ENCODE assay signal across 10 mouse cellular contexts in genomic region chr5:124247296-124247695, GRCm38 (mm10). TPM values are rescaled to one million over a fixed set of nuclear protein-coding genes. Genes with fewer than 3 reads are reported as not detected.
DNase-seq lines count a peak whose midpoint lies in the region; ATAC-seq lines count a peak whose summit lies in the region.
"Had no signal": no experiment of that assay in that cellular context is flagged by ENCODE, and none has a peak within 500 bp of the region (broad histone marks: within the 10 kb centered on the region; RNA-seq: fewer than 3 reads in every experiment).

No protein-coding gene starts in this region.

- no peaks in the 10 kb centered on the region for H3K9me3 ChIP-seq in embryonic facial prominence, embryonic 15.5 days (replicated peaks)
- H3K9me3 ChIP-seq in embryonic facial prominence, embryonic 10.5 days: no peaks in the 10 kb centered on the region
- H3K9me3 ChIP-seq in intestine, embryonic 14.5 days (ENCODE audit: control insufficient read depth, low read length): no peaks in the 10 kb centered on the region
- no peaks in the 10 kb centered on the region for H3K9me3 ChIP-seq in intestine, embryonic 16.5 days (ENCODE audit: control insufficient read depth, low read length)
- no peaks in the 10 kb centered on the region for H3K9me3 ChIP-seq in neural tube, embryonic 11.5 days (ENCODE audit: control insufficient read depth, low read length)
- H3K9me3 ChIP-seq: G1E; stomach, embryonic 15.5 days had no signal

- no peaks in the 10 kb centered on the region for H3K27me3 ChIP-seq in embryonic facial prominence, embryonic 15.5 days
- H3K27me3 ChIP-seq in embryonic facial prominence, embryonic 10.5 days (replicated peaks; ENCODE audit: low read depth, poor library complexity, severe bottlenecking): peaks cover 5% of the 10 kb centered on the region; the same call in 1 of the 2 replicates
- no peaks in the 10 kb centered on the region for H3K27me3 ChIP-seq in intestine, embryonic 14.5 days (replicated peaks; ENCODE audit: control insufficient read depth, insufficient read depth, low read length)
- no peaks in the 10 kb centered on the region for H3K27me3 ChIP-seq in intestine, embryonic 16.5 days (replicated peaks; ENCODE audit: control insufficient read depth, insufficient read depth, low read length)
- no peaks in the 10 kb centered on the region for H3K27me3 ChIP-seq in neural tube, embryonic 11.5 days (ENCODE audit: control insufficient read depth, insufficient read depth, low read length)
- H3K27me3 ChIP-seq: stomach, embryonic 15.5 days had no signal

- H3K9ac ChIP-seq in embryonic facial prominence, embryonic 15.5 days: no peak overlapping the region
- H3K9ac ChIP-seq in intestine, embryonic 14.5 days (ENCODE audit: low read length): no peak overlapping the region
- no peak overlapping the region for H3K9ac ChIP-seq in intestine, embryonic 16.5 days (ENCODE audit: low read depth, low read length)
- no peak overlapping the region for H3K9ac ChIP-seq in neural tube, embryonic 11.5 days (ENCODE audit: low read length)
- H3K9ac ChIP-seq: stomach, embryonic 15.5 days had no signal

- H3K4me2 ChIP-seq in embryonic facial prominence, embryonic 15.5 days (replicated peaks): no peak overlapping the region
- peak overlapping the region; percentile 81 for H3K4me2 ChIP-seq in intestine, embryonic 14.5 days (ENCODE audit: low read length)
- no peak overlapping the region for H3K4me2 ChIP-seq in intestine, embryonic 16.5 days (ENCODE audit: low read depth, low read length)
- 0 out of 2 replicates have a peak overlapping the region, but pooled peaks have one; percentile 6 for H3K4me2 ChIP-seq in neural tube, embryonic 11.5 days (ENCODE audit: low read depth)

- H3K4me3 ChIP-seq in embryonic facial prominence, embryonic 15.5 days (replicated peaks): 0 out of 2 replicates have a peak overlapping the region, but pooled peaks have one; percentile 62
- no peak overlapping the region for H3K4me3 ChIP-seq in embryonic facial prominence, embryonic 10.5 days
- no peak overlapping the region for H3K4me3 ChIP-seq in intestine, embryonic 14.5 days (ENCODE audit: low read depth, low read length)
- H3K4me3 ChIP-seq in intestine, embryonic 16.5 days (ENCODE audit: low read length): no peak overlapping the region
- no peak overlapping the region for H3K4me3 ChIP-seq in neural tube, embryonic 11.5 days (ENCODE audit: low read depth, low read length)

- ATAC-seq in embryonic facial prominence, embryonic 15.5 days (ENCODE audit: insufficient number of reproducible peaks, low FRiP score, low TSS enrichment, low read depth): no peak
- ATAC-seq in intestine, embryonic 14.5 days (replicated peaks; ENCODE audit: low FRiP score, low TSS enrichment, low read depth): no peak
- no peak for ATAC-seq in intestine, embryonic 16.5 days
- ATAC-seq in neural tube, embryonic 11.5 days (ENCODE audit: insufficient read depth, low FRiP score, low TSS enrichment): no peak

- no peak for DNase-seq in embryonic facial prominence, embryonic 10.5 days (ENCODE audit: low spot score)
- no peak for DNase-seq in intestine, embryonic 14.5 days (ENCODE audit: low spot score)
- no peak for DNase-seq in neural tube, embryonic 11.5 days (ENCODE audit: low spot score)
- no peak for DNase-seq in neural tube, embryonic 10.5 days (ENCODE audit: extremely low spot score, low spot score)
- DNase-seq in retina, embryonic 14.5 days (ENCODE audit: low spot score): peak; percentile 51
- DNase-seq in thymus, postnatal 25 days: no peak

- H3K36me3 ChIP-seq in embryonic facial prominence, embryonic 15.5 days: peaks cover 11% of the 10 kb centered on the region
- H3K36me3 ChIP-seq in embryonic facial prominence, embryonic 10.5 days (replicated peaks): peaks cover 40% of the 10 kb centered on the region
- H3K36me3 ChIP-seq in intestine, embryonic 14.5 days (ENCODE audit: control insufficient read depth, insufficient read depth, low read length): peaks cover 13% of the 10 kb centered on the region; the same call in 1 of the 2 replicates
- no peaks in the 10 kb centered on the region for H3K36me3 ChIP-seq in intestine, embryonic 16.5 days (ENCODE audit: control insufficient read depth, insufficient read depth, low read length)
- H3K36me3 ChIP-seq in neural tube, embryonic 11.5 days (ENCODE audit: control insufficient read depth, insufficient read depth, low read length): no peaks in the 10 kb centered on the region; the same call in 1 of the 2 replicates
- H3K36me3 ChIP-seq: stomach, embryonic 15.5 days had no signal

- no peak overlapping the region for H3K27ac ChIP-seq in embryonic facial prominence, embryonic 15.5 days (replicated peaks)
- H3K27ac ChIP-seq in embryonic facial prominence, embryonic 10.5 days (replicated peaks): no peak overlapping the region
- H3K27ac ChIP-seq in intestine, embryonic 14.5 days (ENCODE audit: low read depth): 0 out of 2 replicates have a peak overlapping the region, but pooled peaks have one; percentile 16
- no peak overlapping the region for H3K27ac ChIP-seq in intestine, embryonic 16.5 days (ENCODE audit: low read length)
- 0 out of 2 replicates have a peak overlapping the region, but pooled peaks have one; percentile 11 for H3K27ac ChIP-seq in neural tube, embryonic 11.5 days (ENCODE audit: low read depth, low read length)
- H3K27ac ChIP-seq: stomach, embryonic 15.5 days had no signal

- 43% methylated on average over 7 of the region's 7 CpGs for WGBS in embryonic facial prominence, embryonic 15.5 days
- 37% methylated on average over 7 of the region's 7 CpGs for WGBS in embryonic facial prominence, embryonic 10.5 days
- 38% methylated on average over 7 of the region's 7 CpGs for WGBS in intestine, embryonic 14.5 days
- whole genome bisulfite sequencing in intestine, embryonic 16.5 days: 49% methylated on average over 7 of the region's 7 CpGs
- WGBS in neural tube, embryonic 11.5 days: 47% methylated on average over 7 of the region's 7 CpGs

- H3K4me1 ChIP-seq in embryonic facial prominence, embryonic 15.5 days: peaks cover 28% of the 10 kb centered on the region
- peaks cover 40% of the 10 kb centered on the region for H3K4me1 ChIP-seq in embryonic facial prominence, embryonic 10.5 days
- peaks cover 22% of the 10 kb centered on the region for H3K4me1 ChIP-seq in intestine, embryonic 14.5 days (replicated peaks; ENCODE audit: control insufficient read depth, insufficient read depth, low read length)
- H3K4me1 ChIP-seq in intestine, embryonic 16.5 days (ENCODE audit: control insufficient read depth, insufficient read depth, low read length): peaks cover 7% of the 10 kb centered on the region; the same call in 1 of the 2 replicates
- peaks cover 3% of the 10 kb centered on the region; the same call in 1 of the 2 replicates for H3K4me1 ChIP-seq in neural tube, embryonic 11.5 days (ENCODE audit: control insufficient read depth, insufficient read depth, low read length)

RNA-seq across cellular contexts. Expression of gene Pitpnm2, which starts 2.3 kb away (rescaled TPM):
- polyA plus RNA-seq in embryonic facial prominence, embryonic 15.5 days (2015; fragmentation: Nextera tagmentation; extraction: Ambion mirVana): 5.0 and 5.9 TPM in 2 replicates
- polyA plus RNA-seq in embryonic facial prominence, embryonic 10.5 days (2016; fragmentation: Nextera tagmentation; extraction: Ambion mirVana): 3.2 and 4.0 TPM in 2 replicates
- 6.2 and 6.7 TPM in 2 replicates for polyA plus RNA-seq in intestine, embryonic 14.5 days (2014; fragmentation: Nextera tagmentation; extraction: Ambion mirVana)
- 1.8 and 2.4 TPM in 2 replicates for polyA plus RNA-seq in intestine, embryonic 16.5 days (2015; fragmentation: Nextera tagmentation; extraction: Ambion mirVana)
- polyA plus RNA-seq in neural tube, embryonic 11.5 days (2014; fragmentation: Nextera tagmentation; extraction: Ambion mirVana): 5.5 and 5.7 TPM in 2 replicates

Comparison
In these comparisons a context has a peak if more than half of its experiments do, and no peak if none do; other contexts are left out.
1. H3K27ac ChIP-seq: peak in intestine, embryonic 14.5 days (single experiment) and neural tube, embryonic 11.5 days (single experiment); none in embryonic facial prominence, embryonic 15.5 days (single experiment), embryonic facial prominence, embryonic 10.5 days (single experiment) and intestine, embryonic 16.5 days (single experiment).
2. H3K4me2 ChIP-seq: peak in intestine, embryonic 14.5 days (single experiment) and neural tube, embryonic 11.5 days (single experiment); none in embryonic facial prominence, embryonic 15.5 days (single experiment) and intestine, embryonic 16.5 days (single experiment).